In genomic region chr11:60913301-60914196, GRCm38 (mm10) we compare ENCODE assay signal across 8 mouse cellular contexts. TPM values are rescaled to one million over a fixed set of nuclear protein-coding genes. Genes with fewer than 3 reads are reported as not detected.
DNase-seq lines count a peak whose midpoint lies in the region; ATAC-seq and TF ChIP-seq lines count a peak whose summit lies in the region.

No protein-coding gene starts in this region.

- no peaks in the 10 kb centered on the region for H3K27me3 ChIP-seq in embryonic facial prominence, embryonic 15.5 days
- no peaks in the 10 kb centered on the region for H3K27me3 ChIP-seq in heart, embryonic 10.5 days (ENCODE audit: insufficient read depth, poor library complexity, severe bottlenecking)
- no peaks in the 10 kb centered on the region for H3K27me3 ChIP-seq in kidney, embryonic 14.5 days (ENCODE audit: control insufficient read depth, insufficient read depth, low read length)
- no peaks in the 10 kb centered on the region for H3K27me3 ChIP-seq in limb, embryonic 15.5 days
- H3K27me3 ChIP-seq in midbrain, postnatal 0 days (ENCODE audit: insufficient read depth, low read length): no peaks in the 10 kb centered on the region

- H3K4me2 ChIP-seq in embryonic facial prominence, embryonic 15.5 days (replicated peaks): peak overlapping the region; percentile 92
- peak overlapping the region; percentile 45 for H3K4me2 ChIP-seq in kidney, embryonic 14.5 days (replicated peaks; ENCODE audit: low read depth, low read length)
- peak overlapping the region; percentile 70 for H3K4me2 ChIP-seq in limb, embryonic 15.5 days
- peak overlapping the region; percentile 63 for H3K4me2 ChIP-seq in midbrain, postnatal 0 days (ENCODE audit: low read depth, low read length, poor library complexity, severe bottlenecking)

- H3K9ac ChIP-seq in embryonic facial prominence, embryonic 15.5 days: peak overlapping the region; percentile 91
- H3K9ac ChIP-seq in kidney, embryonic 14.5 days (ENCODE audit: low read depth, low read length): peak overlapping the region; percentile 80
- peak overlapping the region; percentile 69 for H3K9ac ChIP-seq in limb, embryonic 15.5 days
- H3K9ac ChIP-seq in midbrain, postnatal 0 days (replicated peaks; ENCODE audit: low read length, poor library complexity, severe bottlenecking): peak overlapping the region; percentile 91

- peaks cover 38% of the 10 kb centered on the region for H3K4me1 ChIP-seq in bone marrow macrophage, adult 2 months (ENCODE audit: control insufficient read depth, insufficient read depth, low read length)
- peaks cover 27% of the 10 kb centered on the region for H3K4me1 ChIP-seq in embryonic facial prominence, embryonic 15.5 days
- H3K4me1 ChIP-seq in heart, embryonic 10.5 days: peaks cover 48% of the 10 kb centered on the region
- peaks cover 5% of the 10 kb centered on the region for H3K4me1 ChIP-seq in kidney, embryonic 14.5 days (ENCODE audit: control insufficient read depth, insufficient read depth, low read length)
- peaks cover 27% of the 10 kb centered on the region for H3K4me1 ChIP-seq in limb, embryonic 15.5 days
- H3K4me1 ChIP-seq in midbrain, postnatal 0 days (ENCODE audit: insufficient read depth, low read length): peaks cover 16% of the 10 kb centered on the region; the same call in 1 of the 2 replicates

- H3K4me3 ChIP-seq in bone marrow macrophage, adult 2 months (ENCODE audit: insufficient read depth, low read length): peak overlapping the region; percentile 91
- H3K4me3 ChIP-seq in embryonic facial prominence, embryonic 15.5 days (replicated peaks): peak overlapping the region; percentile 87
- H3K4me3 ChIP-seq in heart, embryonic 10.5 days: peak overlapping the region; percentile 97
- peak overlapping the region; percentile 78 for H3K4me3 ChIP-seq in kidney, embryonic 14.5 days (ENCODE audit: low read length)
- H3K4me3 ChIP-seq in limb, embryonic 15.5 days: peak overlapping the region; percentile 88
- H3K4me3 ChIP-seq in midbrain, postnatal 0 days (ENCODE audit: low read depth, low read length): peak overlapping the region; percentile 98

- no peak for TF ChIP-seq CTCF in bone marrow macrophage, adult 2 months (IDR thresholded peaks at IDR 0.05; ENCODE audit: low read depth, low read length)
- no peak for TF ChIP-seq CTCF in midbrain, postnatal 0 days (IDR thresholded peaks at IDR 0.05)

- H3K9me3 ChIP-seq in embryonic facial prominence, embryonic 15.5 days (replicated peaks): no peaks in the 10 kb centered on the region
- H3K9me3 ChIP-seq in heart, embryonic 10.5 days: no peaks in the 10 kb centered on the region
- no peaks in the 10 kb centered on the region for H3K9me3 ChIP-seq in kidney, embryonic 14.5 days (ENCODE audit: control insufficient read depth, low read length)
- no peaks in the 10 kb centered on the region for H3K9me3 ChIP-seq in limb, embryonic 15.5 days
- no peaks in the 10 kb centered on the region for H3K9me3 ChIP-seq in midbrain, postnatal 0 days (ENCODE audit: low read length)

- WGBS in embryonic facial prominence, embryonic 15.5 days: under 1% methylated on average over 86 of the region's 86 CpGs
- under 1% methylated on average over 86 of the region's 86 CpGs for WGBS in heart, embryonic 10.5 days
- WGBS in kidney, embryonic 14.5 days: under 1% methylated on average over 86 of the region's 86 CpGs
- under 1% methylated on average over 67 of the region's 86 CpGs for WGBS in limb, embryonic 15.5 days
- WGBS in midbrain, postnatal 0 days: under 1% methylated on average over 81 of the region's 86 CpGs

- peak; percentile 90 for ATAC-seq in embryonic facial prominence, embryonic 15.5 days (ENCODE audit: insufficient number of reproducible peaks, low FRiP score, low TSS enrichment, low read depth)
- ATAC-seq in kidney, embryonic 14.5 days (ENCODE audit: low FRiP score, low TSS enrichment): peak; percentile 92
- peak; percentile 86 for ATAC-seq in limb, embryonic 15.5 days (ENCODE audit: insufficient number of reproducible peaks, low FRiP score, low TSS enrichment, low read depth)
- peak; percentile 94 for ATAC-seq in midbrain, postnatal 0 days (ENCODE audit: low FRiP score)

- H3K27ac ChIP-seq in bone marrow macrophage, adult 2 months (ENCODE audit: insufficient read depth, low read depth, low read length): peak overlapping the region; percentile 34; the same call in 1 of the 2 replicates
- H3K27ac ChIP-seq in embryonic facial prominence, embryonic 15.5 days (replicated peaks): peak overlapping the region; percentile 79
- peak overlapping the region; percentile 92 for H3K27ac ChIP-seq in heart, embryonic 10.5 days
- peak overlapping the region; percentile 56 for H3K27ac ChIP-seq in kidney, embryonic 14.5 days (ENCODE audit: low read depth, low read length)
- peak overlapping the region; percentile 73 for H3K27ac ChIP-seq in limb, embryonic 15.5 days
- H3K27ac ChIP-seq in midbrain, postnatal 0 days (ENCODE audit: low read depth, low read length): peak overlapping the region; percentile 80

- peak; percentile 94 for DNase-seq in B cell, adult 2 months
- peak; percentile 95 for DNase-seq in heart, embryonic 10.5 days (ENCODE audit: low spot score)
- peak; percentile 96 for DNase-seq in midbrain, postnatal 0 days (ENCODE audit: low spot score)
- DNase-seq in spleen, postnatal 10 days (ENCODE audit: low spot score in 2 of 2): peak; percentile 95 to 96

- TF ChIP-seq POLR2A in bone marrow macrophage, adult 2 months (IDR thresholded peaks at IDR 0.05; ENCODE audit: borderline replicate concordance, low read depth, low read length): no peak

- H3K36me3 ChIP-seq in embryonic facial prominence, embryonic 15.5 days: no peaks in the 10 kb centered on the region
- 0 out of 2 replicates have a peak, but pooled peaks cover 3% of the 10 kb centered on the region for H3K36me3 ChIP-seq in heart, embryonic 10.5 days
- no peaks in the 10 kb centered on the region for H3K36me3 ChIP-seq in kidney, embryonic 14.5 days (ENCODE audit: control insufficient read depth, insufficient read depth, low read length)
- no peaks in the 10 kb centered on the region for H3K36me3 ChIP-seq in limb, embryonic 15.5 days
- no peaks in the 10 kb centered on the region for H3K36me3 ChIP-seq in midbrain, postnatal 0 days (ENCODE audit: insufficient read depth, low read length)

RNA-seq across cellular contexts. Expression of gene Natd1, which starts 1.0 kb away (rescaled TPM):
- 15.5 and 19.2 TPM in 2 replicates for polyA plus RNA-seq in bone marrow macrophage, adult 2 months (2012; ENCODE audit: insufficient read depth, insufficient read length, missing spikeins)
- 19.9 and 23.0 TPM in 2 replicates for polyA plus RNA-seq in embryonic facial prominence, embryonic 15.5 days (2015; fragmentation: Nextera tagmentation; extraction: Ambion mirVana)
- 25.5 and 28.6 TPM in 2 replicates for polyA plus RNA-seq in heart, embryonic 10.5 days (2016; fragmentation: Nextera tagmentation; extraction: Ambion mirVana)
- 15.7 and 25.0 TPM in 2 replicates for polyA plus RNA-seq in kidney, embryonic 14.5 days (2014; fragmentation: Nextera tagmentation; extraction: Ambion mirVana)
- 18.2 and 18.7 TPM in 2 replicates for polyA plus RNA-seq in limb, embryonic 15.5 days (2015; fragmentation: Nextera tagmentation; extraction: Ambion mirVana)
- total RNA-seq in midbrain, postnatal 0 days (2014; rRNA removed): 28.7 and 33.5 TPM in 2 replicates
- polyA plus RNA-seq in midbrain, postnatal 0 days (2015; fragmentation: Nextera tagmentation; extraction: Ambion mirVana): 14.5 and 15.9 TPM in 2 replicates

RNA-seq across cellular contexts. Expression of gene Map2k3, which starts 18.3 kb away (rescaled TPM):
- polyA plus RNA-seq in bone marrow macrophage, adult 2 months (2012; ENCODE audit: insufficient read depth, insufficient read length, missing spikeins): 47.3 and 52.8 TPM in 2 replicates
- polyA plus RNA-seq in embryonic facial prominence, embryonic 15.5 days (2015; fragmentation: Nextera tagmentation; extraction: Ambion mirVana): 102 and 113 TPM in 2 replicates
- polyA plus RNA-seq in heart, embryonic 10.5 days (2016; fragmentation: Nextera tagmentation; extraction: Ambion mirVana): 86.5 and 91.3 TPM in 2 replicates
- 69.0 and 106 TPM in 2 replicates for polyA plus RNA-seq in kidney, embryonic 14.5 days (2014; fragmentation: Nextera tagmentation; extraction: Ambion mirVana)
- polyA plus RNA-seq in limb, embryonic 15.5 days (2015; fragmentation: Nextera tagmentation; extraction: Ambion mirVana): 102 and 114 TPM in 2 replicates
- 10.1 and 23.1 TPM in 2 replicates for total RNA-seq in midbrain, postnatal 0 days (2014; rRNA removed)
- 22.9 and 23.4 TPM in 2 replicates for polyA plus RNA-seq in midbrain, postnatal 0 days (2015; fragmentation: Nextera tagmentation; extraction: Ambion mirVana)

RNA-seq across cellular contexts. Expression of gene Tmem11, which starts 34.5 kb away (rescaled TPM):
- 19.4 and 20.8 TPM in 2 replicates for polyA plus RNA-seq in bone marrow macrophage, adult 2 months (2012; ENCODE audit: insufficient read depth, insufficient read length, missing spikeins)
- polyA plus RNA-seq in embryonic facial prominence, embryonic 15.5 days (2015; fragmentation: Nextera tagmentation; extraction: Ambion mirVana): 61.7 and 65.5 TPM in 2 replicates
- 77.3 and 80.5 TPM in 2 replicates for polyA plus RNA-seq in heart, embryonic 10.5 days (2016; fragmentation: Nextera tagmentation; extraction: Ambion mirVana)
- polyA plus RNA-seq in kidney, embryonic 14.5 days (2014; fragmentation: Nextera tagmentation; extraction: Ambion mirVana): 72.8 and 72.9 TPM in 2 replicates
- polyA plus RNA-seq in limb, embryonic 15.5 days (2015; fragmentation: Nextera tagmentation; extraction: Ambion mirVana): 61.5 and 70.9 TPM in 2 replicates
- 47.1 and 53.4 TPM in 2 replicates for total RNA-seq in midbrain, postnatal 0 days (2014; rRNA removed)
- polyA plus RNA-seq in midbrain, postnatal 0 days (2015; fragmentation: Nextera tagmentation; extraction: Ambion mirVana): 52.0 and 55.5 TPM in 2 replicates

Comparison
In these comparisons a context has a peak if more than half of its experiments do, and no peak if none do; other contexts are left out.
1. Peak in every context shown above with its lines: DNase-seq, ATAC-seq, H3K4me3 ChIP-seq and H3K27ac ChIP-seq.
2. H3K27ac ChIP-seq: peak in every context shown above with its lines; median percentile 92 in heart, embryonic 10.5 days; 80 in midbrain, postnatal 0 days; 79 in embryonic facial prominence, embryonic 15.5 days; 73 in limb, embryonic 15.5 days; 56 in kidney, embryonic 14.5 days; 34 in bone marrow macrophage, adult 2 months.